Mouse (Mus musculus) ES-E14 (cell line): ENCODE results near the gene Emc1.

Source experiments
- CHD2 ChIP-seq: IDR thresholded peaks from 2 replicates; pipeline ENCODE4 v1.6.1; 2014; ENCODE audit warnings: mild to moderate bottlenecking, low read depth, low read length, inconsistent platforms
- HCFC1 ChIP-seq: IDR thresholded peaks from 2 replicates; pipeline ENCODE4 v1.6.1; 2012; ENCODE audit warnings: low read length, inconsistent platforms, borderline replicate concordance; ENCODE audit not compliant: insufficient read depth
- MAFK ChIP-seq: IDR thresholded peaks from 2 replicates; pipeline ENCODE4 v1.6.1; 2014; ENCODE audit warnings: mild to moderate bottlenecking, low read depth, low read length, inconsistent platforms; ENCODE audit not compliant: insufficient read depth
- ZC3H11A ChIP-seq: IDR thresholded peaks from 2 replicates; pipeline ENCODE4 v1.6.1; 2012; ENCODE audit warnings: low read depth, mild to moderate bottlenecking, inconsistent platforms, low read length, borderline replicate concordance
- ZNF384 ChIP-seq: IDR thresholded peaks from 2 replicates; pipeline ENCODE4 v1.6.1; 2012; ENCODE audit warnings: low read depth, low read length, inconsistent platforms

- TF ChIP-seq CHD2 (no peak), ZC3H11A (no peak), HCFC1 (no peak), MAFK (no peak), ZNF384 (no peak)
These were observed 6.9 kb upstream of the Emc1 start for GRCm38 (mm10) chr4:139345416-139346019.
